Mouse (Mus musculus) mouse trophoblast stem cell (cell line): ENCODE data around the gene Def6.

Experiments
- in situ Hi-C, 2 experiments: fragments of 300-500 bp; cut with MseI, MboI; formaldehyde crosslinking; loops; 2 replicates in 1 of 2; 3 replicates in 1 of 2; pipeline ENCODE4 v1.15.1; 2025

Def6 gene

DNA sequence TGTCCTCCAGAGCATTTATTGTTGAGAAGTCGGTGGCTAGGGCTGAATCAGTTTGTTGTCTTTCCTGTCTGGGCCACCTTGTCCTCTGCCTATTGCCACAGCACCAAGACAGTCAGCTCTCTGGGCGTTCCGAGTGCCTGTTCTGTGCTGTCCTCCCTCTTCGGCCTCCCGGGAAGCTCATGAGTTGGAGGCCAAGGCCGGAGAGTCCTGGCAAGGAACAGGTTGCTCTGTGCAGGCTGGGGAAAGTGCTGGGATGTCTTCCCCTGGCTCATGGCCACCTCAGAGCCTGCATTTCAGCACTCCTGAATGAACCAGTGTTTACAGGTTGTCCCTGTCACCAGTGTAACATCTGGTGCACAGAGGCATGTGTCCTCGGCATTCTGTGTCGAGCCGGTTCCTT, 64.7 kb downstream of the Def6 start:
- in situ Hi-C loops = no loop called here

- in situ Hi-C loops = no loop called here
Observed at GRCm38 (mm10) chr17:28272837-28273236, 65.3 kb downstream of the Def6 start.

DNA sequence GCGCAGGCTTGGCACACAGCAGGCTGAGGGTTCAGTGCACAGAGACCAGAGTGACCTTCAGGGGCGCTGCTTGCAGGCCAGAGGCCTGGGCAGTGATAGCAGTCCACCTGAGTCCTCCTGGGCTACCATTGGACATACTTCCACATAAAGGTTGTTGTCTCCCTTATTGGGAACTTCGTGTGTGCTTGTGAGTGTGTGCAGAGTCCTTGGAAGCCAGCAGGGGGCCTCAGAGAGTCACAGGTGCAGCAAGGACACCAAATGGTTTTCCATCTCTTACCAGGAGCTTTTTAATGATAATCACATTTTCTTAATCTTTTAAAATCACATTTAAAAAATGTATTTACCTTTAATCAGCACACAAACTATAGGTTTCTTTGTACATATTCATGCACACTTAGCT, 67.2 kb downstream of the Def6 start:
- in situ Hi-C loops = no loop called here

DNA sequence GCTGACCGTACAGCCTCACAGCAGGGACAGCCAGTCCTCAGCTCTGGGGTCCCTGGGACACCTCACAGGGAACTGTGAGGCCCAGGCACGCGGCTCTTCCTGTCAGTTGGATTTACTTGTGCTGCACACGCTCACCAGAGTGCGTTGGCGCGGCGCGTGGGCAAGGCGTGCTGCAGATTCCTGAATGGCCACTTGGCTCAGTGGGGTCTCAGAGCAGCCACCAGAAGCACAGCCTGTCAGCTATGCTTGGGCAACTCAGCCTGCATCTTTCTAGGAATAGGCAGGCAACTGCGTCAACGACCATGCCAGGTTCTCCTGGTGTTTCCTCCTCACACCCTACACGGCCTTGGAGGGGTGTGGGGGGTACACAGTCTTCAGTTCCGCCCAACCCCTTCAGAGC, 69.6 kb downstream of the Def6 start:
- in situ Hi-C loops = no loop called here

GRCm38 (mm10) chr17:28277721-28278120, 70.1 kb downstream of the Def6 start:
- in situ Hi-C loops = no loop called here

DNA sequence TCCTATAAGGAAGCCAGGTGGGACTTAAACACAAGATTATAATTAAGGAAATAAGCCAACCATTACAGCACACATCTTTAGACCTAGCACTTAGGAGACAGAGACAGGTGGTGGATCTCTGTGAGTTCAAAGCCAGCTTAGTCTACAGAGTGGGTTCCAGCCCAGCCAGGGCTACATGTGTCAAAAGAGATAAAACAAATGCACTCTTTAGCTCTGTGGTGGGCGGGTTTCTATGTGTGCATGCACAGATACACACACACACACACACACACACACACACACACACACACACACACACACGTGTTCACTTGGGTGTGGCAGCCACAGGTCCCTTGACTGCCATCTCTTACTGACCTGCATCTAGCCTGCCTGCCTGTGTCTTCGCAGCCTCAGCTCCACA, 70.6 kb downstream of the Def6 start:
- in situ Hi-C loops = no loop called here
